Mouse (Mus musculus): ENCODE data around the gene Gas2l3. TPM values are rescaled to one million over a fixed set of nuclear protein-coding genes. Genes with fewer than 3 reads are reported as not detected.

The Gas2l3 gene
- total RNA-seq (2012; rRNA removed) (2.9 and 3.4 TPM in 2 replicates), polyA plus RNA-seq (2012; ENCODE audit: insufficient read depth in 1 of 2, insufficient read length in 2 of 2, low read depth in 1 of 2, low replicate concordance in 2 of 2, missing spikeins in 1 of 2) (1 to 10 TPM in 1 of 2 experiments, not detected in 1; 3.7 TPM)

DNA sequence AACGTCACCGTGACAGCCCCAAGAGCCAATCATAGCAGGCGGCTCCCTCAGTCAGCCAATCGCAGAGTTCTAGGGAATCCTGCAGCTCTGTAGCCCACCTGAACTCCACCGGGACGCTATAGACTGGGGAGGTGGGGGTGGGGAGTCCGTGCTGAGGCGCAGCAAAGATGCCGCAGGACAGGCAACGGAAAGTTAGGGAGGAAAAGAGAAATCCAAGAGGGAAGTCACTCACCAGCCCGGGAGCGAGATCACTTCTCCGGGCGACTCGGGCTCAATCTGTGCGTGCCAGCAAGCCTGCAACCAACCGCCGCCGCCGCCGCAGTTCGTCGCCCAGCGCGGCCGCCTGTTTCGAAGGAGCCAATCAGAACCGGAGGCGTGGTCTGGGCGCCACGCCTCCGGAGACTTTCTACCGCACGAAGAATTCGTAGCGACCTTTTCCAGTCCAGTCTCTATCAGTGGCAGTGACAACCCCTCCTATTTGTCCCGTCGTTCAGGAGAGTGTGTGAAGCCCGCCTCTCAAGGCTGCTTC lies at the start of gene Gas2l3:
Gene Gas2l3 (minus strand): TSS at position 345 of the 529 bp plus-strand sequence.
- Histone ChIP-seq H3K79me2 (ENCODE audit: control insufficient read depth, insufficient read depth, low read length, poor library complexity) (peaks cover 1% of the 10 kb centered on the region; the same call in 1 of the 2 replicates), H3K27ac (ENCODE audit: control insufficient read depth, low read depth, low read length) (peak within 1 kb of the TSS; percentile 10; the same call in 1 of the 2 replicates), H3K4me3 (ENCODE audit: control insufficient read depth in 1 of 2, insufficient read depth in 1 of 2, low read depth in 2 of 2, low read length in 2 of 2) (peak within 1 kb of the TSS; percentile 79 to 87), H3K36me3 (ENCODE audit: control insufficient read depth in 1 of 2, insufficient read depth in 2 of 2, low read length in 2 of 2) (peaks cover 0 to 2% of the 10 kb centered on the region in 2 experiments; a peak in 1 of 4 replicates), H3K9ac (ENCODE audit: control insufficient read depth, low read depth, low read length, poor library complexity, severe bottlenecking) (peak within 1 kb of the TSS; percentile 62), H3K27me3 (ENCODE audit: control insufficient read depth in 1 of 2, insufficient read depth in 2 of 2, low read length in 2 of 2) (no peaks in the 10 kb centered on the region), H3K4me1 (ENCODE audit: control insufficient read depth in 1 of 2, insufficient read depth in 2 of 2, low read length in 2 of 2) (peaks cover 3 to 9% of the 10 kb centered on the region in 2 experiments), H3K9me3 (replicated peaks; ENCODE audit: insufficient read depth, low read length) (no peaks in the 10 kb centered on the region)
- TF ChIP-seq CHD1 (IDR thresholded peaks at IDR 0.05; ENCODE audit: low read depth, low read length), result no peak
- peak; percentile 40; the same call in 1 of the 2 replicates for TF ChIP-seq TCF12 (IDR thresholded peaks at IDR 0.05; ENCODE audit: low read depth, low read length)
- TF ChIP-seq MXI1 (IDR thresholded peaks at IDR 0.05; ENCODE audit: low read depth, low read length), result no peak; the same call in 1 of the 2 replicates
- TF ChIP-seq SIN3A (IDR thresholded peaks at IDR 0.05; ENCODE audit: low read length), result 0 out of 2 replicates have a peak, but pooled peaks have one; percentile 19
- TF ChIP-seq EP300 (IDR thresholded peaks at IDR 0.05; ENCODE audit: low read depth in 1 of 2, low read length in 2 of 2), result peak in 1 of 2 experiments; percentile 26; a peak in 1 of 4 replicates
- TF ChIP-seq BHLHE40 (IDR thresholded peaks at IDR 0.05; ENCODE audit: borderline replicate concordance, low read depth, low read length), result no peak
- TF ChIP-seq ETS1 (IDR thresholded peaks at IDR 0.05; ENCODE audit: low read depth, low read length), result no peak
- peak; percentile 48; the same call in 1 of the 2 replicates for TF ChIP-seq CHD2 (IDR thresholded peaks at IDR 0.05; ENCODE audit: low read length)
- TF ChIP-seq ELF1 (IDR thresholded peaks at IDR 0.05; ENCODE audit: low read depth, low read length), result no peak
- TF ChIP-seq RCOR1 (IDR thresholded peaks at IDR 0.05; ENCODE audit: low read depth, low read length), result 0 out of 2 replicates have a peak, but pooled peaks have one; percentile 27
- peak; percentile 23 for TF ChIP-seq MAX (IDR thresholded peaks at IDR 0.05; ENCODE audit: low read length)
- TF ChIP-seq ZMIZ1 (IDR thresholded peaks at IDR 0.05; ENCODE audit: low read depth, low read length), result peak; percentile 72; the same call in 1 of the 2 replicates
- TF ChIP-seq MYB (IDR thresholded peaks at IDR 0.05; ENCODE audit: low read depth, low read length), result no peak; the same call in 1 of the 2 replicates
- TF ChIP-seq USF1 (IDR thresholded peaks at IDR 0.05; ENCODE audit: low read depth, low read length), result 0 out of 2 replicates have a peak, but pooled peaks have one; percentile 33
- no peak for TF ChIP-seq ZC3H11A (IDR thresholded peaks at IDR 0.05; ENCODE audit: low read depth, low read length)
- TF ChIP-seq POLR2A (IDR thresholded peaks at IDR 0.05; ENCODE audit: control insufficient read depth in 1 of 2, insufficient read depth in 1 of 2, low read depth in 1 of 2, low read length in 2 of 2, poor library complexity in 1 of 2), result peak in 1 of 2 experiments; percentile 71; a peak in 3 of 4 replicates
- TF ChIP-seq HCFC1 (IDR thresholded peaks at IDR 0.05; ENCODE audit: low read depth, low read length), result no peak
- no peak for TF ChIP-seq CTCF (IDR thresholded peaks at IDR 0.05 in 2 of 3, conservative IDR thresholded peaks at IDR 0.05 in 1 of 3; ENCODE audit: control insufficient read depth in 1 of 3, insufficient read depth in 1 of 3, low read depth in 2 of 3, low read length in 3 of 3, poor library complexity in 1 of 3, severe bottlenecking in 1 of 3)
- no peak for TF ChIP-seq RAD21 (IDR thresholded peaks at IDR 0.05; ENCODE audit: low read depth, low read length)
- TF ChIP-seq TBP (IDR thresholded peaks at IDR 0.05; ENCODE audit: low read depth, low read length), result peak; percentile 68; the same call in 1 of the 2 replicates
- no peak for TF ChIP-seq MYC (IDR thresholded peaks at IDR 0.05; ENCODE audit: low read depth, low read length)
- TF ChIP-seq POLR2AphosphoS2 (IDR thresholded peaks at IDR 0.05; ENCODE audit: low read length), result peak; percentile 81; the same call in 1 of the 2 replicates
- TF ChIP-seq TAL1 (IDR thresholded peaks at IDR 0.05; ENCODE audit: low read length), result no peak
- 0 out of 2 replicates have a peak, but pooled peaks have one; percentile 21 for TF ChIP-seq NRF1 (IDR thresholded peaks at IDR 0.05; ENCODE audit: insufficient read depth, low read depth, low read length, poor library complexity, severe bottlenecking)
- TF ChIP-seq NELFE (IDR thresholded peaks at IDR 0.05; ENCODE audit: low read depth, low read length), result peak; percentile 74
- peak; percentile 95 for DNase-seq (ENCODE audit: low read depth, low spot score)

Measured in MEL (cell line).